Mouse (Mus musculus) hindbrain, embryonic 11.5 days (tissue): ENCODE measurements around the gene Stx8. TPM values are rescaled to one million over a fixed set of nuclear protein-coding genes. Genes with fewer than 3 reads are reported as not detected.

Source experiments
- ATAC-seq: fragments of 200-750 bp; cut with Nextera tagmentation; 2 replicates; pipeline ENCODE4 v1.8.0; 2017; ENCODE audit warnings: mild to moderate bottlenecking, moderate TSS enrichment, moderate library complexity; ENCODE audit not compliant: low FRiP score
- DNase-seq: peaks from one replicate; pipeline ENCODE4 v3.0.0-alpha.2; 2015; ENCODE audit warnings: low spot score
- H3K27ac ChIP-seq: fragments of 300-500 bp; sonication (generic); 2 replicates; pipeline ENCODE4 v1.5.1; 2014; ENCODE audit warnings: mild to moderate bottlenecking, low read depth, low read length
- H3K27me3 ChIP-seq: fragments of 300-500 bp; sonication (generic); 2 replicates; pipeline ENCODE4 v1.6.1; 2014; ENCODE audit warnings: mild to moderate bottlenecking, low read length, moderate library complexity, mixed read lengths; ENCODE audit not compliant: control insufficient read depth, insufficient read depth
- H3K36me3 ChIP-seq: fragments of 300-500 bp; sonication (generic); 2 replicates; pipeline ENCODE4 v1.6.1; 2014; ENCODE audit warnings: mild to moderate bottlenecking, low read length, moderate library complexity, mixed read lengths; ENCODE audit not compliant: control insufficient read depth, insufficient read depth
- H3K4me1 ChIP-seq: fragments of 300-500 bp; sonication (generic); replicated peaks from 2 replicates; pipeline ENCODE4 v1.6.1; 2014; ENCODE audit warnings: low read length, mixed read lengths; ENCODE audit not compliant: control insufficient read depth, insufficient read depth
- H3K4me2 ChIP-seq: fragments of 300-500 bp; sonication (generic); replicated peaks from 2 replicates; pipeline ENCODE4 v1.6.1; 2014; ENCODE audit warnings: mild to moderate bottlenecking, low read depth, low read length
- H3K4me3 ChIP-seq: fragments of 300-500 bp; sonication (generic); 2 replicates; pipeline ENCODE4 v1.5.1; 2014; ENCODE audit warnings: low read depth, low read length
- H3K9ac ChIP-seq: fragments of 300-500 bp; sonication (generic); 2 replicates; pipeline ENCODE4 v1.6.1; 2014; ENCODE audit warnings: low read depth, low read length
- H3K9me3 ChIP-seq: fragments of 300-500 bp; sonication (generic); 2 replicates; pipeline ENCODE4 v1.6.1; 2016; ENCODE audit warnings: low read length; ENCODE audit not compliant: control insufficient read depth
- WGBS: fragments of 180-500 bp; shearing (Covaris S2); extraction: QIAGEN DNeasy Blood & Tissue Kit; methylation state at CpG from one replicate; pipeline ENCODE4 v1.1.7; 2014; 5-methylcytosine and 5-hydroxymethylcytosine counted together
- polyA plus RNA-seq: library from polyadenylated mRNA; unstranded; fragments of >200 nt; fragmentation: Nextera tagmentation; extraction: Ambion mirVana; gene quantifications from 2 replicates; pipeline ENCODE4 v1.2.1, GENCODE M21; 2014

The Stx8 gene
- polyA plus RNA-seq, 1 experiment from 2014 or later: 63.0 TPM

DNA sequence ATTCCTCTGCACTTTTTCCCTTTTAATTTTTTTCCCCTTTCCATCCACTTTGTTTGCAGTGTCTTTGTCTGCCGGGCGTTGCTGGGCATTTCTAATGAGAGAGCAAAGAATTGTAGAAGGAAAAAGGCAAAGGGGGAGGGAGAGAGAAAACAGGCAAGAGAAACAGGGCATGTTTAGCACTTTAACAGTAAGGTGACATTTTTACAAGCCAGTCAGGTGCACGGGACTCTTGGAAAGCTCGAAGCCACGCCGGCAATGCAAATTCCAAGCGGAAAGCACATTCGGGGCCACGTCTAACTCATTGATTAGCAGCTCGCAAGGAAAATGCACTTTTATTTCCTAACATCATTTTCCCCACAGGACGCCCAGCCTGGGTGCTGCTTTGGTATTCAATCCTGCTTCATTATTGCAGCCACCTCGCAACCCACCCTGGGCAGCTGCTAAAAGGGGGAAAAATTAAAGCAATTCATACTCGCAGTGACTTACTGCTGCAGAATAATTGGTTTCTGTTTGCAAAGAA lies 179.1 kb downstream of the Stx8 start:
- H3K4me3 ChIP-seq: no peak overlapping the region
- H3K9ac ChIP-seq: peak overlapping the region; percentile 52
- DNase-seq (peak; percentile 60), ATAC-seq (peak; percentile 23; the same call in 1 of the 2 replicates)
- peaks cover 29% of the 10 kb centered on the region for H3K4me1 ChIP-seq
- H3K27ac ChIP-seq: peak overlapping the region; percentile 86
- WGBS: 18% methylated on average over 13 of the region's 13 CpGs
- H3K4me2 ChIP-seq: peak overlapping the region; percentile 26
- H3K27me3 ChIP-seq: no peaks in the 10 kb centered on the region
- no peaks in the 10 kb centered on the region for H3K9me3 ChIP-seq
- no peaks in the 10 kb centered on the region for H3K36me3 ChIP-seq

DNA sequence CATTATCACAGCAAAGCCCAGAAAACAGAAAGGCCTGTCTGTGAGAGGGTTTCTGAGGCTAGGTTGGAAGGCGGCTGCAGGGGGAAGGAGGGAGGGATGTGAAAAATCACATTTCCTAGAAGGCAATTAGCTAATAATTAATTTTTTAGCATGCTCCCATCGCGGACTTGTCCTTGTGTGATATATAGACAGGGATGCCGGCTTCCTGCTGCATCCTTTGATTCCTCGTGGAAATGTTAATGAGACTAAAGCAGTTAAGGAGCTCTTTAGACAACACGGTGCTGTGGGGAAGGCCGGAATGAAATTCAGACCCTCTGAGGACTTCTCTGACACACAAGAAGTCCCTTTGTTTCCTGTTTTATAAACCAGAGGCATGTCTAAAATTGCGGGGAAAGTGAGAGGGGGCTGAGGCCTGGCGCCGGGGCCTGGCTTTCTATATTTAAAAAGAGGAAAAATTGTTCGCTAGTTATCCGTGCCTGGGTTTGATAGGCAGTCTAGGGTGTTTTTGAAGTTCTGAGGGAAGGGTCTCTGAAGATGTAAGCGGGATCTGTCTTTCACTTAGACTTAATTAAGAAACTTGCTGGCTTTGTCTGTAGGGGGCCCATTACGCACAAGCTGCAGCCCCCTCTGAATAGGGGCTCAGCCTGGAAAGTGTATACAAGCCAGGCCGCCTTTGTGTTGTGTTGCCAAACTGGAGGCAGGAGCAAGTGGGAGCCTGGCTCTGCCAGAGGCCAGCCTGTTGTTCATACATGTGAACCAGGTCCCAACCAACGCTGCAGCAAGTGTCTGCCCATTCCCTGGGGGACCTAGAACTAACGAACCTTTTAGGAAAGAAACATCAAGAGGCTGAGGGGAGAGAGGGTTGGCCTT lies 179.8 kb downstream of the Stx8 start:
- 5% methylated on average over 17 of the region's 17 CpGs for WGBS
- H3K4me2 ChIP-seq: peak overlapping the region; percentile 26
- H3K4me1 ChIP-seq: peaks cover 29% of the 10 kb centered on the region
- H3K36me3 ChIP-seq: no peaks in the 10 kb centered on the region
- peak overlapping the region; percentile 52 for H3K9ac ChIP-seq
- peak; percentile 61 for DNase-seq
- ATAC-seq: peak; percentile 58
- no peaks in the 10 kb centered on the region for H3K9me3 ChIP-seq
- peak overlapping the region; percentile 86 for H3K27ac ChIP-seq
- no peaks in the 10 kb centered on the region for H3K27me3 ChIP-seq
- no peak overlapping the region for H3K4me3 ChIP-seq

DNA sequence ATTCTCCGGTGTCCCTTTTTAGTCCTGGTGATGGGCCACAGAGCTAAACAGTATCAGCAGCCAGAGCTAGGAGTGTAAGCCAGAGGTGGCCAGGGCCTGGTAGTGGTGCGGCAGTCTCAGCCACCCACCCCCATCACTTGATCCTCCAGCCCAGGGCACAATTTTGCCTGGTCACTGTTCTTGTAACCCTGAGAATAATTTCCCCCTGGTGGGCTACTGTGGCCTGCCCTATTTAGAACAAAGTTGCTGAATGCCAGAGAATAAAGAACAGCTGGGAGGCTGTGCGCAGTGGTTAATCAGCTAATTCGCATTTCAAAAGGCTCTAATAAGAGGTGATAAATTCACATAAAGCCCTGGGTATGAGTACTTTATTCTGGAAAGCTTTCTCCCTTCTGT lies 180.5 kb downstream of the Stx8 start:
- Histone ChIP-seq H3K9me3 (no peaks in the 10 kb centered on the region), H3K27ac (peak overlapping the region; percentile 86), H3K4me2 (no peak overlapping the region), H3K27me3 (no peaks in the 10 kb centered on the region), H3K4me3 (no peak overlapping the region), H3K4me1 (peaks cover 33% of the 10 kb centered on the region), H3K36me3 (no peaks in the 10 kb centered on the region), H3K9ac (peak overlapping the region; percentile 19)
- peak; percentile 49 for DNase-seq
- WGBS: 18% methylated on average over 4 of the region's 4 CpGs
- peak; percentile 23 for ATAC-seq

DNA sequence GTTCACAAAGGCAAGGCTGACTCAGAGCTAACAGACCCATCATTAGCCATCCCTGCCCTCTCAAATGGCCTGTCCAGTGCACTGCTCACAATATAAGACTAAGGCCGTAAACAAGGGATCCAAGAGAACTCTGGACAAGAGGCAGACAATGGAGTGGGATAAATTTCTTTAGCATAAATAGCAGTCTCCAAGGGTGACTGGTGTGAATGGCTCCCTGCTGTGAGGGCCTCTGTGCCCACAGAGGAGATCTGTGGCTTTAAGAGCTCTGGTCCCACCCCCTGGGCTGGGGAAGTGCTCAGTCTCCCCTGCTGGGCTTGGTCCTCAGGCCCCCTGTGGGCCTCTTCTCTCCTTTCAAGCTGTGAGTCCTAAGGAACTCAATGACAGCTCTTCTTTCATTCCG lies 184.9 kb downstream of the Stx8 start:
- H3K27me3 ChIP-seq: no peaks in the 10 kb centered on the region
- 11% methylated on average over 2 of the region's 2 CpGs for WGBS
- H3K27ac ChIP-seq: peak overlapping the region; percentile 72
- no peak overlapping the region for H3K9ac ChIP-seq
- ATAC-seq (peak; percentile 79), DNase-seq (peak; percentile 78)
- H3K36me3 ChIP-seq: no peaks in the 10 kb centered on the region
- no peak overlapping the region for H3K4me3 ChIP-seq
- H3K4me2 ChIP-seq: no peak overlapping the region
- H3K4me1 ChIP-seq: peaks cover 18% of the 10 kb centered on the region
- no peaks in the 10 kb centered on the region for H3K9me3 ChIP-seq

GRCm38 (mm10) chr11:68155821-68156220 lies 189.8 kb downstream of the Stx8 start:
- Histone ChIP-seq H3K27me3 (no peaks in the 10 kb centered on the region), H3K4me2 (no peak overlapping the region), H3K9ac (no peak overlapping the region), H3K9me3 (no peaks in the 10 kb centered on the region), H3K36me3 (no peaks in the 10 kb centered on the region), H3K4me1 (peaks cover 4% of the 10 kb centered on the region; the same call in 1 of the 2 replicates), H3K4me3 (no peak overlapping the region), H3K27ac (no peak overlapping the region)
- no peak for DNase-seq
- ATAC-seq: no peak

DNA sequence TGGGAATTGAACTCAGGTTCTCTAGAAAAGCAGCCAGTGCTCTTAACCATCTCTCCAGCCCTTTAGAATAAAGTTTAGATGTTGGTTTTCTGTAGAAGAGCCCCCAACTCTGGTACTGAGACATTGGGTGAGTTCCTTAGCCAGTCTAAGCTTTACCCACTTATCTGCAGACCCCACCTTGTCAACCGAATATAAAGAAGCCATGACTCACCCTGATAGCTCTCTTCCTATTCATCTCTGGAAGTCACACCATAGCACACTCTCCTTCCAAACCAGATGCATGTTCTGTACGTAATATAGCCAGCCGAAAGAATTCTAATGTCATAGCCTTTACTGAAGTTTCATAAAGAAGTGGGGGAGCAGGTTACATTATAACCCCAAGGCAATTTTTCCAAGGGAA lies 192.2 kb downstream of the Stx8 start:
- no peak overlapping the region for H3K9ac ChIP-seq
- no peaks in the 10 kb centered on the region for H3K36me3 ChIP-seq
- ATAC-seq: no peak
- no peaks in the 10 kb centered on the region for H3K27me3 ChIP-seq
- no peak overlapping the region for H3K4me3 ChIP-seq
- no peaks in the 10 kb centered on the region for H3K9me3 ChIP-seq
- no peak overlapping the region for H3K4me2 ChIP-seq
- H3K27ac ChIP-seq: no peak overlapping the region
- DNase-seq: no peak
- WGBS: 87% methylated on average over 3 of the region's 3 CpGs
- no peaks in the 10 kb centered on the region for H3K4me1 ChIP-seq

- Histone ChIP-seq H3K9ac (no peak overlapping the region), H3K4me2 (no peak overlapping the region), H3K36me3 (no peaks in the 10 kb centered on the region), H3K4me1 (no peaks in the 10 kb centered on the region), H3K9me3 (no peaks in the 10 kb centered on the region), H3K27ac (no peak overlapping the region), H3K4me3 (no peak overlapping the region), H3K27me3 (no peaks in the 10 kb centered on the region)
- no peak for DNase-seq
- WGBS: 73% methylated on average over 4 of the region's 4 CpGs
- no peak for ATAC-seq
Measured at GRCm38 (mm10) chr11:68159867-68160266, 193.9 kb downstream of the Stx8 start.

DNA sequence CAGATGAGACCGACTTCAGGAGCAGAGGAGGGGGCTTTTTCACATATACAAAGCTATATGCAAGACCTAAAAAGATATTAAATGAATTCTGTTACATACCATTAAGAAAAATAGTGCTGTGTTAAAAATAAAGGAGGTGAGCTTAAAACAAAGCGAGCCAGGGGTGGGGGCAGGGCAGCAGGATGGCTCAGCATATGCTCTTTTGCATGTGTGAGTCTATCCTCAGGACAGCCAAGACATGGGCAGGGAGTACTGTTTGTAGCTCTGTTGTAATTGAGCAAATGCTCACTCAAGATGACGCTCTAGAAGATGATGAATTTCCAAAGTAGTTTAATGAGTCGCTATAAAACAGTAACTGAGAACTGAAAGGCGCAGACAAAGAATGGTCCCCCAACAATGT lies 198.4 kb downstream of the Stx8 start:
- no peaks in the 10 kb centered on the region for H3K36me3 ChIP-seq
- WGBS: 86% methylated on average over 5 of the region's 5 CpGs
- H3K4me2 ChIP-seq: no peak overlapping the region
- no peaks in the 10 kb centered on the region for H3K4me1 ChIP-seq
- no peaks in the 10 kb centered on the region for H3K9me3 ChIP-seq
- ATAC-seq: no peak
- H3K9ac ChIP-seq: no peak overlapping the region
- no peaks in the 10 kb centered on the region for H3K27me3 ChIP-seq
- DNase-seq: no peak
- H3K4me3 ChIP-seq: no peak overlapping the region
- no peak overlapping the region for H3K27ac ChIP-seq

DNA sequence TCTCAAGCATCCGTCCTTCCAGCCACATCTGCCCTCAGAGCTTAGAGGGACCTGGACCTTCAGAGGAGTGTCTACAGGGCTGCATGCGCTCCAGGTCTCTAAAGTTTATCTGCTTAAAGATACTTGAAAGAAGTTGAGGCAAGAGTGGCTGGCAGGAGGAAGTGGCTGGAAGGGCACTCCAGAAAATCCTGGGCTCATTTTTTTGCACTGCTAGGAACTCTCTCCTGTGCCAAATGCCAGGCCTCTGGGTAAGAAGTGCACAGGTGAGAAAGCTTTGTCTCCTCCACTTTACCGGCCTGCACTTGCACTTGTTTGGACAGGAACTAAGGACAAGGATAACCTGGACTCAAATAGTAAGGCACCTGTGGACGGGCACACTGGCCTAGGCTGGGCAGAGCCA lies 202.4 kb downstream of the Stx8 start:
- Histone ChIP-seq H3K4me1 (no peaks in the 10 kb centered on the region), H3K27ac (no peak overlapping the region), H3K9me3 (no peaks in the 10 kb centered on the region), H3K9ac (no peak overlapping the region), H3K27me3 (no peaks in the 10 kb centered on the region), H3K36me3 (no peaks in the 10 kb centered on the region), H3K4me3 (no peak overlapping the region), H3K4me2 (no peak overlapping the region)
- DNase-seq: no peak
- ATAC-seq: no peak
- WGBS: 80% methylated on average over 4 of the region's 4 CpGs
